Mouse (Mus musculus) CH12.LX (cell line): ENCODE results near the gene Gm44511.
"Not testable (repeated sequence)": the region's sequence is repeated elsewhere in the genome, so short reads cannot be mapped to it uniquely, and the experiment has no call there.

Experiments
- CTCF ChIP-seq, 2 experiments: IDR thresholded peaks in 1 of 2; conservative IDR thresholded peaks in 1 of 2; 2 replicates each; pipeline ENCODE4 v1.5.1; 2011 to 2012; ENCODE audit warnings: low read depth in 2 of 2, low read length in 2 of 2, improper control_type of control experiment in 1 of 2, inconsistent platforms in 1 of 2, mild to moderate bottlenecking in 1 of 2, moderate library complexity in 1 of 2
- EP300 ChIP-seq: IDR thresholded peaks from 2 replicates; pipeline ENCODE4 v1.6.1; 2011; ENCODE audit warnings: low read length, improper control_type of control experiment
- POLR2A ChIP-seq: IDR thresholded peaks from 2 replicates; pipeline ENCODE4 v1.6.1; 2011; ENCODE audit warnings: low read depth, mild to moderate bottlenecking, improper control_type of control experiment, low read length
- RAD21 ChIP-seq: IDR thresholded peaks from 2 replicates; pipeline ENCODE4 v1.6.1; 2011; ENCODE audit warnings: low read depth, mild to moderate bottlenecking, low read length, improper control_type of control experiment, moderate library complexity
- TCF12 ChIP-seq: IDR thresholded peaks from 2 replicates; pipeline ENCODE4 v1.6.1; 2014; ENCODE audit warnings: low read depth, mild to moderate bottlenecking, inconsistent platforms, low read length, improper control_type of control experiment

DNA sequence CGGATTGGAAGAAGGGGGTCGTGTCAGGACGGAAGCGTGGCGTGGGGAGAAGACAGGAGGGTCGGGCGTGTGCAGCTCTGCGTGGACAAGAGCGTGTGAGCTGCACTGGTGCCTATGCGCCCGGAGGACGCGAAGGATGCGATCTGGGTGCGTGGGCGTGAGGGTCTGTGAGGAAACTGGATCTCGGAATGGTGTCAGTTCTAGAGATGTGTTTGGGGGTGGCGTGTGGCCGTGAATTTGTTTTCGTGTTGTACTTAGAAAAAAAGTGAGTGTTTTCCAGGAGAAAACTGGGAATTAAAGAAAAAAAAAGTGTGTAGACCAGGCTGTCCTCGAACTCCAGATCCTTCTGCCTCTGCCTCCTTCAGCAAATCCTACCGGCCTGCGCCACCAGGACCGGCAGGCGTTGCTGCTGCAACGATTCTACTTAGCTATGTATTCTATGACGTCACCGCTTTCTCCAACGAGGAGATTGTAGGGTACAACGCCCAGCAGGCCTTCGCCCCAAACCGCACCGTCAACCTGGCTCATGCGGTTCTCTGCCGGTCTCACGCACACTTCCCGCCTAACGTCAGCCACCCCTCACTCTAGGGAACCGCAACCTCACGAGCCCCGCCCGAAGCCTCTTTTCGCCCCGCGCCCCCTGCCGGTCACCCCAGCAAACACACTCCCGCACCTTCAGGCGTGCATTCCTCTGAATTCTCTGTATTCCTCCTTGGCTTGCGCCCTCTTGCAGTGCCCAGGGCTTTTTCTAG, 26.8 kb downstream of the Gm44511 start:
- TF ChIP-seq TCF12, RAD21, EP300: not testable (repeated sequence)
- peak; percentile 33; the same call in 1 of the 2 replicates for TF ChIP-seq POLR2A
- peak; percentile 28 to 63; a peak in 3 of 4 replicates for TF ChIP-seq CTCF (conservative IDR thresholded peaks at IDR 0.05 in 1 of 2, IDR thresholded peaks at IDR 0.05 in 1 of 2; ENCODE audit: low read depth in 2 of 2, low read length in 2 of 2)
